Mouse (Mus musculus) limb, embryonic 10.5 days (tissue): ENCODE measurements around the gene Atad5. TPM values are rescaled to one million over a fixed set of nuclear protein-coding genes. Genes with fewer than 3 reads are reported as not detected.
"Not testable (repeated sequence)": the region's sequence is repeated elsewhere in the genome, so short reads cannot be mapped to it uniquely, and the experiment has no call there.

Source experiments
- DNase-seq: peaks from one replicate; pipeline ENCODE4 v3.0.0-alpha.2; 2017; ENCODE audit warnings: low spot score
- H3K27ac ChIP-seq: fragments of 300-500 bp; sonication (generic); 2 replicates; pipeline ENCODE4 v1.5.1; 2016; ENCODE audit warnings: mild to moderate bottlenecking
- H3K27me3 ChIP-seq: fragments of 300-500 bp; sonication (generic); 2 replicates; pipeline ENCODE4 v1.6.1; 2016; ENCODE audit warnings: low read depth, mild to moderate bottlenecking; ENCODE audit not compliant: poor library complexity, severe bottlenecking
- H3K36me3 ChIP-seq: fragments of 300-500 bp; sonication (generic); 2 replicates; pipeline ENCODE4 v1.6.1; 2016; ENCODE audit warnings: mild to moderate bottlenecking, moderate library complexity
- H3K4me1 ChIP-seq: fragments of 300-500 bp; sonication (generic); 2 replicates; pipeline ENCODE4 v1.6.1; 2016
- H3K4me3 ChIP-seq: fragments of 300-500 bp; sonication (generic); 2 replicates; pipeline ENCODE4 v1.5.1; 2016; ENCODE audit warnings: mild to moderate bottlenecking, moderate library complexity
- H3K9me3 ChIP-seq: fragments of 300-500 bp; sonication (generic); replicated peaks from 2 replicates; pipeline ENCODE4 v1.6.1; 2016; ENCODE audit warnings: mild to moderate bottlenecking
- WGBS: fragments of 180-500 bp; shearing (Covaris S2); methylation state at CpG from one replicate; pipeline ENCODE4 v1.1.7; 2016; 5-methylcytosine and 5-hydroxymethylcytosine counted together
- polyA plus RNA-seq: library from polyadenylated mRNA; unstranded; fragments of >200 nt; fragmentation: Nextera tagmentation; extraction: Ambion mirVana; gene quantifications from 2 replicates; pipeline ENCODE4 v1.2.1, GENCODE M21; 2016

The Atad5 gene
- polyA plus RNA-seq, 1 experiment from 2014 or later, result 19.9 TPM

GRCm38 (mm10) chr11:80181021-80181749 lies 92.0 kb downstream of the Atad5 start:
- Histone ChIP-seq H3K4me1 (peaks cover 12% of the 10 kb centered on the region; the same call in 1 of the 2 replicates), H3K4me3 (no peak overlapping the region), H3K27ac (no peak overlapping the region), H3K9me3 (no peaks in the 10 kb centered on the region), H3K36me3 (no peaks in the 10 kb centered on the region), H3K27me3 (no peaks in the 10 kb centered on the region)
- WGBS, result 73% methylated on average over 5 of the region's 5 CpGs
- DNase-seq, result no peak

GRCm38 (mm10) chr11:80183054-80183704 lies 94.0 kb downstream of the Atad5 start:
- Histone ChIP-seq H3K4me3 (peak overlapping the region; percentile 65), H3K27ac (peak overlapping the region; percentile 88), H3K4me1 (peaks cover 12% of the 10 kb centered on the region; the same call in 1 of the 2 replicates)
- not testable (repeated sequence) for H3K27me3 ChIP-seq, H3K36me3 ChIP-seq, DNase-seq, H3K9me3 ChIP-seq
- 48% methylated on average over 12 of the region's 12 CpGs for WGBS

GRCm38 (mm10) chr11:80183705-80184255 lies 94.6 kb downstream of the Atad5 start, which contains the start of gene Rnf135:
Gene Rnf135, plus strand, starts transcription at chr11:80183851.
- Histone ChIP-seq H3K9me3 (no peaks in the 10 kb centered on the region), H3K4me3 (peak within 1 kb of the TSS; percentile 65), H3K36me3 (no peaks in the 10 kb centered on the region), H3K27ac (peak within 1 kb of the TSS; percentile 88), H3K4me1 (peaks cover 12% of the 10 kb centered on the region; the same call in 1 of the 2 replicates), H3K27me3 (no peaks in the 10 kb centered on the region)
- peak; percentile 85 for DNase-seq
- WGBS, result 1% methylated on average over 33 of the region's 33 CpGs

GRCm38 (mm10) chr11:80184531-80185071 lies 95.4 kb downstream of the Atad5 start:
- no peaks in the 10 kb centered on the region for H3K9me3 ChIP-seq
- peaks cover 12% of the 10 kb centered on the region; the same call in 1 of the 2 replicates for H3K4me1 ChIP-seq
- no peaks in the 10 kb centered on the region for H3K36me3 ChIP-seq
- 95% methylated on average over 6 of the region's 6 CpGs for WGBS
- H3K27me3 ChIP-seq, result no peaks in the 10 kb centered on the region
- H3K4me3 ChIP-seq, result peak overlapping the region; percentile 65
- H3K27ac ChIP-seq, result no peak overlapping the region
- DNase-seq, result no peak

Other genes with a start within 250 kb of the Atad5 start
- 72.3 and 77.1 TPM in 2 replicates for gene Utp6, start 127.0 kb upstream of the Atad5 start, polyA plus RNA-seq
- 21.1 and 22.5 TPM in 2 replicates for gene Suz12, start 96.3 kb upstream of the Atad5 start, polyA plus RNA-seq
- 57.9 and 58.2 TPM in 2 replicates for gene Crlf3, start 8.4 kb upstream of the Atad5 start, polyA plus RNA-seq
- 33.0 and 40.4 TPM in 2 replicates for gene Tefm, start 52.8 kb downstream of the Atad5 start, polyA plus RNA-seq
- gene Adap2, start 64.7 kb downstream of the Atad5 start, polyA plus RNA-seq, result 0.21 and 0.46 TPM in 2 replicates
- gene Rnf135, start 94.5 kb downstream of the Atad5 start, polyA plus RNA-seq, result 4.2 and 5.0 TPM in 2 replicates
- 51.9 and 53.4 TPM in 2 replicates for gene Rhot1, start 119.6 kb downstream of the Atad5 start, polyA plus RNA-seq
- 0.34 and 0.85 TPM in 2 replicates for gene Rhbdl3, start 211.5 kb downstream of the Atad5 start, polyA plus RNA-seq